Mouse (Mus musculus): Measurements from ENCODE around the gene Lrrfip2. TPM values are rescaled to one million over a fixed set of nuclear protein-coding genes. Genes with fewer than 3 reads are reported as not detected.

Gene Lrrfip2
- polyA plus RNA-seq, 1 experiment: 15.3 TPM

DNA sequence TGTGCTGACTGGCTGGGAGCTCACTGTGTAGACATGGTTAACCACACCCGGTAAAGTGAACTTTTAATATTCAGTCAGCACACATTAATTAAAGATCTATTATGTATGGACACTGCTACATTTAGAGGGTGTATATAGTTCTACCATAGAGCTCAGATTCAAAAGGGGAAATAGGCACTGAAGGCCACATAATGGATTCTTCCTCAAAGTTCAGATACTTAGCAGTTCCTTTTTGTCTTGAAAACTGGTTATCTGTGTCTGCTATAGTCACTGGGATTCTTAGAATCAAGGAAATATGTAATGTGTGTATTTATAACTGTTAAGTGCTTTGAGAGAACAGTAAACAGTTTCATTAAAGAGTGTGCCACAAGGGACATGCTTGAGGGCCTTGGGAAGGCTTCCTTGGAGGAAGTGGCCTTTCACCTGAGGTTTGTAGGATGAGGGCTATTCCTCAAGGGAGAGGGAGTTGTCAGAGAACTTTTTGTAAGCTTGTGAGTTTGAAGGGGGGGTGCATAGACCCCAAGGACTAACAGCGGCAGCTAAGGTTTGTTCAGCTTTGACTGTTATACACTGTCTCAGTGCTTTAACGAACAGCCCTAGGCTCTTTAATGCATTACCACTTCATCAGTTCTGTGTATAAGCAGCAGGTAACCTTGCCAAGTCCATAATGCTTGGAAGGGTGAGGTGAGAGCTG lies 28.3 kb downstream of the Lrrfip2 start:
- no peaks in the 10 kb centered on the region for H3K27me3 ChIP-seq (ENCODE audit: control insufficient read depth, insufficient read depth, low read length)
- TF ChIP-seq POLR2A (IDR thresholded peaks at IDR 0.05; ENCODE audit: low read depth, low read length): no peak
- TF ChIP-seq CTCF (IDR thresholded peaks at IDR 0.05; ENCODE audit: extremely low read depth, insufficient read length, insufficient replicate concordance, low read depth, low read length): no peak
- H3K27ac ChIP-seq (ENCODE audit: insufficient read depth, low read depth, low read length): no peak overlapping the region
- H3K36me3 ChIP-seq (ENCODE audit: control insufficient read depth, insufficient read depth, low read length): peaks cover 7% of the 10 kb centered on the region
- peaks cover 28% of the 10 kb centered on the region for H3K4me1 ChIP-seq (ENCODE audit: control insufficient read depth, insufficient read depth, insufficient read length, low read length)
- WGBS: 79% methylated on average over 3 of the region's 3 CpGs
- H3K4me3 ChIP-seq (ENCODE audit: low read depth, low read length): no peak overlapping the region

DNA sequence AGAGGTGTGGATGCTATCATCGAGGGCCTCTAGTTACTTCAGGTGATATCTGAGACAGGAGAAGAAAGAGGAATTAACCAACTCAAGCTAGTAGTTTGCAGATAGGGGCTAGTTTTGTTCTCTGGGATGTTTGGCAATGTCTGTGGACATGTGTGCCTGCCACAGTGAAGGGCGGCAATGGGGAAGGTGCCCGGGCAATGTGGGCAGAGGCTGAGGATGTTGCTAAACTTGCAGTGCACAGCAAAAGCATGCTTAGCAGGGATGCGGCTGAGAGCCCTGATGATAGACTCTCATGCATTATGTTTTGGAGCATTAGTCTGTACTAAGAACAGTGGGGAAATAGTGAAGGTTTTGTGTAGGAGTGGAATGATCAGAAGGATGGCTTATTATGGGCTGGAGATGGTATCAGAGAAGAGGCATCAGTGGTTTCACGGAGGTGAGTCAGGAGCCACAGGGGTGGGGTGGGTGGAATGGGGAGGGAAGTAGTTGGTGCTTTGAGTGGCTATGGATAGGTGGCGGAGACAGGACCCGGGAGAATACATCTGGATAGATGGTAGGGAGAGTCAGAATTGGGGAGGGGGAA lies 28.9 kb downstream of the Lrrfip2 start:
- Histone ChIP-seq H3K27ac (ENCODE audit: insufficient read depth, low read depth, low read length) (no peak overlapping the region), H3K36me3 (ENCODE audit: control insufficient read depth, insufficient read depth, low read length) (peaks cover 4% of the 10 kb centered on the region), H3K27me3 (ENCODE audit: control insufficient read depth, insufficient read depth, low read length) (no peaks in the 10 kb centered on the region), H3K4me1 (ENCODE audit: control insufficient read depth, insufficient read depth, insufficient read length, low read length) (peaks cover 28% of the 10 kb centered on the region), H3K4me3 (ENCODE audit: low read depth, low read length) (no peak overlapping the region)
- TF ChIP-seq POLR2A (IDR thresholded peaks at IDR 0.05; ENCODE audit: low read depth, low read length) (no peak), CTCF (IDR thresholded peaks at IDR 0.05; ENCODE audit: extremely low read depth, insufficient read length, insufficient replicate concordance, low read depth, low read length) (no peak)
- 83% methylated on average over 7 of the region's 7 CpGs for WGBS

DNA sequence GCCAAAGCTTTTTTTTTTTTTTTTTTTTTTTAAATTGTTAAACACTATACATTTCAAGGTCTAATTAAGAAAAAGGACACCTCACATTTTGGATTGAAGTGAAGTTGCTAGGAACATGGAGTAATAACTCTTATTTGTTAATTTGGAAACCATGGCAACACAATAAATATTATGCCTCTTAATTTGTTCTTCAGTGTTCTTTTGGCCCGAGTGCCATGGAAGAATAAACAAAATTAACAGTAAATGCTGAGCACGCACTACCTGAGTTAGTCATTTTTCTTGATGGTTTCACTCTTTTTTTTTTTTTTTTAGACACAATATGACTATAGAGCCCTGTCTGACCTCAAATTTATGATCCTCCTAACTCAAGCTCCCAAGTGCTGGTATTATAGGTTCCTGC lies 30.6 kb downstream of the Lrrfip2 start:
- WGBS: 14% methylated on average over 2 of the region's 2 CpGs
- H3K27ac ChIP-seq (ENCODE audit: insufficient read depth, low read depth, low read length): no peak overlapping the region

DNA sequence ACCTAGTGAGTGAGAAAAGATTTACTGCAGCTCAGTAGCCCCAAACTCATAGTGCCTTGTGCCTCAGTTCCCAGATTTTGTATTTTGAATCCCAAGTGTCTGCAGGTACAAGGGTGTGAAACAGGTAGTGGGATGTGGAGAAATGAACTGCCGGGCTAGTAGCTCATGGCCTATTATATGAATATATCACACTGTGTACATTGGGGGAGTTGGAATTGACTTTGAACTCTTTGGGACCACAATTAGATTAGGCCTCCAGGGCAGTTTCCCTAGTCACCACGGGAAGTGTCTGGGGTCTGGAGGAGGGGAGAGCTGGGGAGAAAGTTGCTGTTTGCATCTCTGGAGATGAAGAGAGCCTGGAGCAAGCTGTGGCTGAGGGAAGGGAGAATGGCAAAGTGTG lies 31.0 kb downstream of the Lrrfip2 start:
- H3K36me3 ChIP-seq (ENCODE audit: control insufficient read depth, insufficient read depth, low read length): peaks cover 3% of the 10 kb centered on the region
- 20% methylated on average over 2 of the region's 2 CpGs for WGBS
- no peaks in the 10 kb centered on the region for H3K27me3 ChIP-seq (ENCODE audit: control insufficient read depth, insufficient read depth, low read length)
- H3K4me3 ChIP-seq (ENCODE audit: low read depth, low read length): no peak overlapping the region
- peak overlapping the region; percentile 57; the same call in 1 of the 2 replicates for H3K27ac ChIP-seq (ENCODE audit: insufficient read depth, low read depth, low read length)
- H3K4me1 ChIP-seq (ENCODE audit: control insufficient read depth, insufficient read depth, insufficient read length, low read length): peaks cover 24% of the 10 kb centered on the region
- TF ChIP-seq POLR2A (IDR thresholded peaks at IDR 0.05; ENCODE audit: low read depth, low read length): no peak
- TF ChIP-seq CTCF (IDR thresholded peaks at IDR 0.05; ENCODE audit: extremely low read depth, insufficient read length, insufficient replicate concordance, low read depth, low read length): no peak

More for the DNA sequence above, 30.6 kb downstream of the Lrrfip2 start:
- Histone ChIP-seq H3K4me1 (ENCODE audit: control insufficient read depth, insufficient read depth, insufficient read length, low read length) (peaks cover 24% of the 10 kb centered on the region), H3K4me3 (ENCODE audit: low read depth, low read length) (no peak overlapping the region), H3K36me3 (ENCODE audit: control insufficient read depth, insufficient read depth, low read length) (peaks cover 3% of the 10 kb centered on the region), H3K27me3 (ENCODE audit: control insufficient read depth, insufficient read depth, low read length) (no peaks in the 10 kb centered on the region)
- no peak for TF ChIP-seq CTCF (IDR thresholded peaks at IDR 0.05; ENCODE audit: extremely low read depth, insufficient read length, insufficient replicate concordance, low read depth, low read length)
- TF ChIP-seq POLR2A (IDR thresholded peaks at IDR 0.05; ENCODE audit: low read depth, low read length): no peak

DNA sequence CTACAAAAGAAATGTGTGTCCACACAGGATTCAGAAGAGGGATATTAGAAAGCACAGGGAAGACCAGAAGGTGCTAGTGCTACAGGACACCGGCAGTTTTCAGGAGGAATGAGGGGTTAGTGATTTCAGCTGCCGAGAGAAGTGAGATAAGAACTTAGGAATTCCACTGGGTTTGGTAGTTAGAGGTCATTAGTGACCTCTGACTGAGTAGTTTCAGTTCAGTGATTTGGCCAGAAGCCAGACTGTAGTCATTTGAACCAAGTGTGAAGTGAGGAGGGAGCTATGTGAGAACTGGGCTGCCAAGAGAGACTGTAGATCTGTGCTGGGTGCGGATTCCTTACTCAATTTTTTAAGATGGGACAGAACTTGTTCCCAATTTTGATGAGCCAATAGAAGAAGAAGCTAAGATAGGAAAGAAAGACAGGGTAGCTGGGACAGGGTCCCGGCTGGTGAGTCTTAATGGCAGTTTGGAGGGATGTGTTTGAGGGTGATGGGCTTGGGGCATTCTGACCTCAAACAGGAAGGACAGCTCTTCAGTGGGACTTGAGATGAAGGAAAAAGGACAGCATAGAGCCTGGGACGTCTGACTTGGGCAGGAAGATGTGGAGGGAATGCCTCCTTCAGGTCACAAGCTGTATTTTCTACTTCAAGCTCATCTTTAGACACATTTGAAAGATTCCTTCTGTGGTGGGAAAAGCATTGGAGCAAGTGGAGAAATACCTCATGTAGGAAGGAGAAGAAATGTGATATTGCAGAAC lies 32.0 kb downstream of the Lrrfip2 start:
- 33% methylated on average over 5 of the region's 5 CpGs for WGBS
- peak overlapping the region; percentile 57 for H3K27ac ChIP-seq (ENCODE audit: insufficient read depth, low read depth, low read length)

DNA sequence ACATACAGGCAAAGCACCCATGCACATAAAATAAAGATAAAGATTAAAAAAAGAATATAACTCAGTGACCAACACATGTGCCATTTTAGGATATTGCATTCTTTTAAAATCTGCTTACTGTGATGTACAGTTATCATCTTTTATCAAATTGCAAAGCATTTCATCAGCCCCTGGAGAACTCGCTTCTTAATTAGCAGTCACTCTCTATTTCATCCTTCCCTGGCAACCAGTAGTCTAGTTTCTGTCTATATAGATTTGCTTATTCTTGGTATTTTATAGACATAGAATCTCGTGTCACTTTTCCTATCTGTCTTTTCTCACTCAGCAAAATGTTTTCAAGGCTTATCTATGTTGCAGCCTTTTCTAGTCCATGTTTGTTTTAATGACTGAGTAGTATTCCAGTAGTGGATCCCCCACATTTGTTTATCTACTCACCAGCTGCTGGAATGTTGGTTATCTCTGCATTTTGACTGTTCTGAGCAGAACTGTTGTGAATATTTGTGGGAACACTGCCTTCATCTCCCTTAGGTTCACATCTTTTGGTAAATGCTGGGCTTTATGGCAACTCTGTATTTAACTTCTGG lies 35.0 kb downstream of the Lrrfip2 start:
- Histone ChIP-seq H3K27ac (ENCODE audit: insufficient read depth, low read depth, low read length) (no peak overlapping the region), H3K4me1 (ENCODE audit: control insufficient read depth, insufficient read depth, insufficient read length, low read length) (peaks cover 19% of the 10 kb centered on the region), H3K36me3 (ENCODE audit: control insufficient read depth, insufficient read depth, low read length) (peaks cover 3% of the 10 kb centered on the region; the same call in 1 of the 2 replicates), H3K27me3 (ENCODE audit: control insufficient read depth, insufficient read depth, low read length) (no peaks in the 10 kb centered on the region), H3K4me3 (ENCODE audit: low read depth, low read length) (no peak overlapping the region)
- TF ChIP-seq POLR2A (IDR thresholded peaks at IDR 0.05; ENCODE audit: low read depth, low read length) (no peak), CTCF (IDR thresholded peaks at IDR 0.05; ENCODE audit: extremely low read depth, insufficient read length, insufficient replicate concordance, low read depth, low read length) (no peak)
- WGBS: 84% methylated on average over 2 of the region's 2 CpGs

More for the DNA sequence above, 32.0 kb downstream of the Lrrfip2 start:
- Histone ChIP-seq H3K27me3 (ENCODE audit: control insufficient read depth, insufficient read depth, low read length) (no peaks in the 10 kb centered on the region), H3K4me3 (ENCODE audit: low read depth, low read length) (no peak overlapping the region), H3K4me1 (ENCODE audit: control insufficient read depth, insufficient read depth, insufficient read length, low read length) (peaks cover 23% of the 10 kb centered on the region), H3K36me3 (ENCODE audit: control insufficient read depth, insufficient read depth, low read length) (peaks cover 1% of the 10 kb centered on the region)
- TF ChIP-seq CTCF (IDR thresholded peaks at IDR 0.05; ENCODE audit: extremely low read depth, insufficient read length, insufficient replicate concordance, low read depth, low read length) (no peak), POLR2A (IDR thresholded peaks at IDR 0.05; ENCODE audit: low read depth, low read length) (no peak)
